Mouse (Mus musculus): Measurements from ENCODE around the gene Abl2.
A peak's percentile ranks its signal among the peaks of the same experiment; 100 is the strongest.

The Abl2 gene

DNA sequence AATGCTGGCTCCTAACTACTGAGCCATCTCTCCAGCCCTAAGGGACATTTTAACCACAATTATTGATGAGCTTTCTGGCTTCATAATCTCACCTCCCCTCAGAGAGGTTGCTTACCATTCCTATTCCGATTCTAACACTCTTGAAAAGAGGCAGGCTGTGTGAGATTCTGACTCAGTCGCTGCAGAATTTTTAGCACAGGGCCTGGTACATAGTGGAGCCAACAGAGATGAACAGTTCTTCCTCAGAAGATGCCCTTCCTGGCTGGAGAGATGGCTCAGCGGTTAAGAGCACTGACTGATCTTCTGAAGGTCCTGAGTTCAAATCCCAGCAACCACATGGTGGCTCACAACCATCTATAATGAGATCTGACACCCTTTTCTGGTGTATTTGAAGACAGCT lies 113.3 kb downstream of the Abl2 start:
- DNase-seq (ENCODE audit: low spot score), result no peak

DNA sequence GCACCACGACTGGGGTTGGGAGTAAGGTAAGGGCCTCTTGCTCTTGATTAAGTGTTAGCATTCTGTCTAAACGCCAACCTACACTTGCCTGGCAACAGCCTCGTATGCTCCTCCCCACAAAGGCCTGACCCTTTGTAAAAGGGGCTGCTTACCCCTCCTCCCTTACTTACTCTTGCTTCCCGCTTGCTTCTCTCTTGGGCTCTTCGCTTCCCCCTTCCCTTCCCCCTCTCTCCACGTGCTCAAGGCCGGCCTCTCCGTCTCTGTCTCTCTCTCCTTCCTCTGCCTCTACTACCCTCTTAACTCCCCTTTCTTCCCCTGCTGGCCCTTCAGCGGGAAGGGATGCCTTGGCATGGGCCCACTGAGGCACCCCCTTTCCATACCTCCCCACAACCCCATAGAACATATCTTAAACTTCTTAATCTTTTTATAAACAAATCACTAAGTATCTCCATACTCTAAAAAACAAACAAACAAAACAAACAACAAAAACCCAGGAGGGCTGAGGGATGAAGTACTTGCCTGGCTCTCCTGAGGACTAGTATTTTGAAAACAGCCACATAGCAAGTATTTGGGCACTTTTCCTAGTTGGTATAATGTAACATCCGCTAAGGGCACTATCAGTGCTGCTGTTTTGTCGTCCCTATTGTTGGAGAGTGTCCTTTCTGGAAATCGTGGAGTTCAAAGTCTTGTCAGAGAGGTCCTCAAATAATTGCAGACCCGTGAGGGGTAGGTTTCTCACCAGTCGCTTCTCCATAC lies 114.3 kb downstream of the Abl2 start:
- no peak for DNase-seq (ENCODE audit: low spot score)

DNA sequence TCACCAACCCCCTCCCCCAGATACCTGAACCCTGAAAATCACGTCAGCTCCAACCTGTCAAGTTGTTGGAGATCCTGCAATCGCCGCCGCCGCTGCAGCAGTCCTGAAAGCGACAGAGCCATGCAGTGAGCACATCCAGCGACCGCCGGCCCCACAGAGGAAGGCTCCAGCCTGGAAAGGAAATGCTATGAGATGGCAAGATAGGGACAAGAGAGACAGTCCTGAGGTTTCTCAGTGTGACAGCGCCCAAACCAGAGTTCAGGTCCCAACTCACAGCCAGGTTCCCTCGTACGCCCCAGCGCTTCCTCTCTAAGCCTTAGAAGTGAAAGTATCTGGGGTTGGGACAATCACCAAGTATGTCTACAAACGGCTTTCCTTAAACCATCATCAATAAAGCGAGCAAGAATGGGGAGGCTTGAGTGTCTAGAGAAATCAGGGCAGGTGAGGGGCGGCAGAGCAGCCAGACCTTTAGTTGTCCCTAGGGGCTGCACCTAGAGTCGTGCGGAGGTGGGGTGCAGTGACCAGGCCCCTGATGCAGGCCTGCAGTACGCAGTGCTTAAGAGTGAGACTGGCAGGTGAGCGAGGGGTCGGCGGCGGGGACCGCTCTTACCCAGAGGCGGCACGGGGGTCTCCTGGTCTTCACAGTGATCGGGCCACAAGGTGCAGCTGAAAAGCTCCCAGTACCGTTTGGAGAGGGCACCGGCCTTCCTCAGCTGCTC lies 115.0 kb downstream of the Abl2 start:
- DNase-seq (ENCODE audit: low spot score), result no peak

DNA sequence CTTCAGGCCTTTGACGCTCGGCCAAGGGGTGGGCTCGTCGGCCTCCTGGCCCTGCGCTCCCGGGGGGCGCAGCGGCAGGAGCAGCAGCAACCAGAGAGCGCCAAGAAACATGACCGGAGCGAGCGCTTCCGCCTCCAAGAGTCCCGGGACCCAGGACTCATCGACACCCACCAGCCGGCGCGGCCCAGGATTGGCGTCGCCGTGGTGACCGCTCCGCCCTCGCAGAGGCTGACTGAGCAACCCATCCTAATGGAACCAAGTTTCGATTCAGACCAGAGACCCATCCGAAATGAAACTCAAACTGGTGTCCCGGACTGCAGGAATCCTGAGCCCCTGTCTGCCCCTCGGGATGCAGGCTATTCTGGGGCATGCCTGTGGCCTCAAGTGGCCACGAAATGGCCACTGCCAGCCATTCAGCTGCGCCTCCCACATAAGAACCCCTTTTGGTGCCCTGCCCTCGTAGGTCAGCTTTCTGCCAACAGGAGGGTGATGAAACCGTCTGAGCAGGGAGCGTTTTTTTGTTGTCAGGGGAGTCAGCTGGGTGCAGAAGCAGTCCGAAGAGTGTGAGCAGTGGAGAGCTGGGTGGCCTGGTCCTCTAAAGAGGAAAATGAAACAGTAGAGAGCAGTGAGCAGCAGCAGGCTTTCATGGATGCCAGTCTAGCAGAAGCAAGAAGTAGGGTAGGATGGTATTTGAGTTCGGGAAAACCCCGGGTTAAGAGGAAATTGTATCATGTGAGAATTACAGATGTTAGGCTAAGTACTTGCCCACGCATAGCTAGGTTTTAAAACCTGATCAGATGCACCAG lies 115.8 kb downstream of the Abl2 start, which contains the start of gene Tor3a:
Tor3a (minus strand) TSS at position 162 of the 806 bp plus-strand sequence.
- DNase-seq (ENCODE audit: low spot score), result peak; percentile 62

DNA sequence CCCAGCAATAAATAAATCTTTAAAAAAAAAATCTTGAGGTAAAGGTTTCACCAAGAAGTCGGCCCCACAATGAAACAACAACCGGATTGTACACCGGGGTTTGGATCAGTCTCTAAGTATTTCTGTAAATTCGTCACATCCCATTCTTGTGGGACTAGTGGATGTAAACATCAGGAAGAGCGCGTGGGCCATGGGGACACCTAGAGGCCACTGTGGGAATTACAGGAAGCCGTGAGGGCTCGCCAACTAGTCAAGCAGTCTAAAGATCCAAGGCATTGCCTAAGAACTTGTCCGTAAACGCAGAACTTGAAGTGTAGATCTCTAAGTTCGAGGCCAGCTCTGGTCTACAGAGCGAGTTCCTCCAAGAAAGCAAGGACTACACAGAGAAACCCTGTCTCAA lies 117.6 kb downstream of the Abl2 start:
- DNase-seq (ENCODE audit: low spot score), result no peak

DNA sequence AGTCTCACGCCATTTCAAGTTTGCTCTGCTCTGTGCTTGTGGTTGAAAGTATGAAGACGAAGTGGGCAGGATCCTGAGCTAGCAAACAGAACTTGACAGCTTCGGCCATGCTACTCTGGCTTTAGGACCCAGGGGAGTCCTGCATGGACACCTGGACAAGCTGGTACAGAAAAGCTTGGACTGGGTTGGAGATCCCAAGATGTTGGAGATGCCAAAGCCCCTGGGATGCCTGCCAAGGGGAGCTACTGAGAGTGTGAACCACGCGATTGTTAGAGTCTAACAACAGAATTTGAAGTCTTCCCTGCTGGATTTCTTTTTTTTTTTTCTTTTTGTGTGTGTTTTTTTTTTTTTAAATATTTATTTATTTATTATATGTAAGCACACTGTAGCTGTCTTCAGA lies 118.0 kb downstream of the Abl2 start:
- no peak for DNase-seq (ENCODE audit: low spot score)

DNA sequence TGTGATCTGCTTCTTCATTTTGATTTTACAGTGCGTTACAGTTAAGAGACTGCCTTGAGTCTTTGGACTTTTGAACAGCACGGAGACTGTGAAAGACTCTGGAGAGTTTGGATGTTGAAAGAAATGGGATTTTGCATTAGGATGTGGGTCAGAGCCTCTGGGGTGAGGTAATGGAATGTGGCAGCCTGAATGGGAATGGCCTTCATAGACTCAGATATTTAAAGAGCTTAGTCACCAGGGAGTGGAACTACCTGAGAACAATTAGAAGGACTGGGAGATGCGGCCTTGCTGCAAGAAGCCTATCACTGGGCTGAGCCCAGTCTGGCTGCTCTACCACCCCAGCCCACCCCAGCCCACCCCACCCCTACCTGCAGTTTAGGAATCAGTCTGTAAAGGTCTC lies 118.6 kb downstream of the Abl2 start:
- no peak for DNase-seq (ENCODE audit: low spot score)

DNA sequence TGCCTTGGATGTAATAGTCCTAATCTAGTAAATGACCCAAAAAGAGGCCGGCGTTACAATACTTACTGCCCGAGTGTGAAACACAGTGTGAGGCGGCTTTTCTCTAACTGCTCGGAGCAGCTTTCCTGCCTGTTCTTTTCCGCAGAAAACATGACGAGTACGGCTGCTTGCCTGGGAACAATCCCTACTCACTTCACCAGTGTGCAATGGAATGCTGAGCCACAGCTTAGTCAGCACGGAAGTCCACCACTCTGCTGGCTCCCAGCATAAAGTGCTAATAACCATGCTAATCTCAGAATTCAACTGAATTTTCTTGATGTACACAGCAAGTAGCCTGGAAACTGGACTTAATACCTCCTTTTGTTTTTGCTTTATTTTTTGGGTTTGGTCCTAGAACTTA lies 121.0 kb downstream of the Abl2 start:
- no peak for DNase-seq (ENCODE audit: low spot score)

DNA sequence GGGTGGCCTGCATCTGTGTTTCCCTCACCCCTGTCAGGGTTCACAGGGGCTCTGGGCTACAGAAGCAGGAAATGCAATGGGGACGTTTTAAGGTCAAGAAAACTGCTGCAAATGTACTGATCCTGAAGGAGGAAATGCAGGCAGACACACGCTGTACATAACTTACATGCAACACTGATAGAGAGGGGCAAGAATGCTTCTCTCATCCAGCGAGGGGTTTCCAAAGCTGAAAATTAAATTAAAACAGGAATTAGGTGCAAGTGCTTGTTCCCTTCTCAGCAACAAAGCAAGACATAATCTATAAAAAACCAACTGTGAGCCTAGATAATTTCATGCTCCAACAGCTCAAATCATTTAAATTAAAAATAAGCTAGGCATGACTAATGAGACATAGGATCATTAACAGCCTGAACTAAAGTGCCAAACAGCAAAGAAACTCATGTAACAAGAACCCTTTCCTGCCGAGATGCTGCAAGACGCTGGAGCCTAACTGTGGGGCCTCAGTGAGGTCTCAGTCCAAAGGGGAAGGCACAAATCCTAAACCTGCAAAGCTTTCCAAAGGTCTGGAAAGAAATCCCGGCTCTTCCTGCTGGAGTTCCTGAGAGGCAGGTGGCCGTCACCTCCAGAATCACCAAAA lies 127.6 kb downstream of the Abl2 start:
- no peak for DNase-seq (ENCODE audit: low spot score)
